Mouse (Mus musculus): ENCODE measurements at regions not wholly inside any gene's neighbourhood (a gene's known extent, or its start where the extent isn't known, plus 50 kb on each side); places are given as distances from the start of the nearest gene placed in this dataset.
A peak's percentile ranks its signal among the peaks of the same experiment; 100 is the strongest.

GRCm38 (mm10) chr16:57902498-57902897 is 148.0 kb upstream of the Col8a1 start:
- Histone ChIP-seq H3K4me2 (ENCODE audit: low read depth, low read length, poor library complexity, severe bottlenecking) (no peak overlapping the region), H3K27me3 (ENCODE audit: insufficient read depth, low read length) (no peaks in the 10 kb centered on the region), H3K4me1 (ENCODE audit: insufficient read depth, low read length) (no peaks in the 10 kb centered on the region; the same call in 1 of the 2 replicates), H3K36me3 (ENCODE audit: insufficient read depth, low read length) (no peaks in the 10 kb centered on the region), H3K4me3 (ENCODE audit: low read depth, low read length) (no peak overlapping the region), H3K27ac (ENCODE audit: low read depth, low read length) (no peak overlapping the region), H3K9me3 (ENCODE audit: low read length) (no peaks in the 10 kb centered on the region), H3K9ac (replicated peaks; ENCODE audit: low read length, poor library complexity, severe bottlenecking) (no peak overlapping the region)
- TF ChIP-seq CTCF (IDR thresholded peaks at IDR 0.05): no peak
- no peak for ATAC-seq (ENCODE audit: low FRiP score)
- DNase-seq (ENCODE audit: low spot score): no peak
- WGBS: 68% methylated on average over 3 of the region's 3 CpGs

GRCm38 (mm10) chr16:57912001-57912400 is 157.5 kb upstream of the Col8a1 start:
- H3K4me2 ChIP-seq (ENCODE audit: low read depth, low read length, poor library complexity, severe bottlenecking): no peak overlapping the region
- WGBS: 32% methylated on average over 2 of the region's 2 CpGs
- no peak for TF ChIP-seq CTCF (IDR thresholded peaks at IDR 0.05)
- DNase-seq (ENCODE audit: low spot score): peak; percentile 28
- no peak for ATAC-seq (ENCODE audit: low FRiP score)
- H3K9ac ChIP-seq (replicated peaks; ENCODE audit: low read length, poor library complexity, severe bottlenecking): no peak overlapping the region
- H3K36me3 ChIP-seq (ENCODE audit: insufficient read depth, low read length): no peaks in the 10 kb centered on the region
- no peak overlapping the region for H3K4me3 ChIP-seq (ENCODE audit: low read depth, low read length)
- H3K27ac ChIP-seq (ENCODE audit: low read depth, low read length): no peak overlapping the region
- H3K27me3 ChIP-seq (ENCODE audit: insufficient read depth, low read length): no peaks in the 10 kb centered on the region
- no peaks in the 10 kb centered on the region for H3K4me1 ChIP-seq (ENCODE audit: insufficient read depth, low read length)
- H3K9me3 ChIP-seq (ENCODE audit: low read length): no peaks in the 10 kb centered on the region

GRCm38 (mm10) chr16:57914506-57914905 is 160.0 kb upstream of the Col8a1 start:
- H3K27ac ChIP-seq (ENCODE audit: low read depth, low read length): no peak overlapping the region
- H3K9me3 ChIP-seq (ENCODE audit: low read length): no peaks in the 10 kb centered on the region
- H3K4me3 ChIP-seq (ENCODE audit: low read depth, low read length): no peak overlapping the region
- 68% methylated on average over 1 of the region's 1 CpGs for WGBS
- no peaks in the 10 kb centered on the region for H3K4me1 ChIP-seq (ENCODE audit: insufficient read depth, low read length)
- H3K4me2 ChIP-seq (ENCODE audit: low read depth, low read length, poor library complexity, severe bottlenecking): no peak overlapping the region
- no peak for TF ChIP-seq CTCF (IDR thresholded peaks at IDR 0.05)
- no peak for ATAC-seq (ENCODE audit: low FRiP score)
- no peaks in the 10 kb centered on the region for H3K36me3 ChIP-seq (ENCODE audit: insufficient read depth, low read length)
- DNase-seq (ENCODE audit: low spot score): no peak
- H3K9ac ChIP-seq (replicated peaks; ENCODE audit: low read length, poor library complexity, severe bottlenecking): no peak overlapping the region
- no peaks in the 10 kb centered on the region for H3K27me3 ChIP-seq (ENCODE audit: insufficient read depth, low read length)

- H3K36me3 ChIP-seq (ENCODE audit: insufficient read depth, low read length): no peaks in the 10 kb centered on the region
- no peak for ATAC-seq (ENCODE audit: low FRiP score)
- no peak for TF ChIP-seq CTCF (IDR thresholded peaks at IDR 0.05)
- no peaks in the 10 kb centered on the region for H3K27me3 ChIP-seq (ENCODE audit: insufficient read depth, low read length)
- H3K4me3 ChIP-seq (ENCODE audit: low read depth, low read length): no peak overlapping the region
- H3K4me1 ChIP-seq (ENCODE audit: insufficient read depth, low read length): no peaks in the 10 kb centered on the region
- no peaks in the 10 kb centered on the region for H3K9me3 ChIP-seq (ENCODE audit: low read length)
- no peak overlapping the region for H3K4me2 ChIP-seq (ENCODE audit: low read depth, low read length, poor library complexity, severe bottlenecking)
- 90% methylated on average over 2 of the region's 2 CpGs for WGBS
- DNase-seq (ENCODE audit: low spot score): no peak
- no peak overlapping the region for H3K27ac ChIP-seq (ENCODE audit: low read depth, low read length)
- no peak overlapping the region for H3K9ac ChIP-seq (replicated peaks; ENCODE audit: low read length, poor library complexity, severe bottlenecking)
Measured at GRCm38 (mm10) chr16:57915451-57915850, 160.9 kb upstream of the Col8a1 start.

- Histone ChIP-seq H3K27me3 (ENCODE audit: insufficient read depth, low read length) (no peaks in the 10 kb centered on the region), H3K4me3 (ENCODE audit: low read depth, low read length) (no peak overlapping the region), H3K36me3 (ENCODE audit: insufficient read depth, low read length) (no peaks in the 10 kb centered on the region), H3K9me3 (ENCODE audit: low read length) (no peaks in the 10 kb centered on the region), H3K4me2 (ENCODE audit: low read depth, low read length, poor library complexity, severe bottlenecking) (no peak overlapping the region), H3K4me1 (ENCODE audit: insufficient read depth, low read length) (no peaks in the 10 kb centered on the region), H3K27ac (ENCODE audit: low read depth, low read length) (no peak overlapping the region), H3K9ac (replicated peaks; ENCODE audit: low read length, poor library complexity, severe bottlenecking) (no peak overlapping the region)
- DNase-seq (ENCODE audit: low spot score) (no peak), ATAC-seq (ENCODE audit: low FRiP score) (no peak)
- no peak for TF ChIP-seq CTCF (IDR thresholded peaks at IDR 0.05)
- whole genome bisulfite sequencing: 65% methylated on average over 7 of the region's 7 CpGs
Measured at GRCm38 (mm10) chr16:57923447-57924129, 169.1 kb upstream of the Col8a1 start.

GRCm38 (mm10) chr16:57924130-57924495 is 169.6 kb upstream of the Col8a1 start:
- ATAC-seq (ENCODE audit: low FRiP score) (no peak), DNase-seq (ENCODE audit: low spot score) (no peak)
- 58% methylated on average over 4 of the region's 4 CpGs for WGBS
- no peaks in the 10 kb centered on the region for H3K27me3 ChIP-seq (ENCODE audit: insufficient read depth, low read length)
- no peaks in the 10 kb centered on the region for H3K36me3 ChIP-seq (ENCODE audit: insufficient read depth, low read length)
- no peak overlapping the region for H3K4me3 ChIP-seq (ENCODE audit: low read depth, low read length)
- no peaks in the 10 kb centered on the region for H3K9me3 ChIP-seq (ENCODE audit: low read length)
- H3K27ac ChIP-seq (ENCODE audit: low read depth, low read length): no peak overlapping the region
- no peak for TF ChIP-seq CTCF (IDR thresholded peaks at IDR 0.05)
- H3K4me1 ChIP-seq (ENCODE audit: insufficient read depth, low read length): no peaks in the 10 kb centered on the region
- no peak overlapping the region for H3K9ac ChIP-seq (replicated peaks; ENCODE audit: low read length, poor library complexity, severe bottlenecking)
- H3K4me2 ChIP-seq (ENCODE audit: low read depth, low read length, poor library complexity, severe bottlenecking): no peak overlapping the region
